Mouse (Mus musculus) brain, embryonic 14.5 days (tissue): ENCODE results near the gene Bloc1s5. TPM values are rescaled to one million over a fixed set of nuclear protein-coding genes. Genes with fewer than 3 reads are reported as not detected.
A peak's percentile ranks its signal among the peaks of the same experiment; 100 is the strongest.

ENCODE experiments used
- DNase-seq: peaks from one replicate; pipeline ENCODE4 v3.0.0-alpha.2; 2011; ENCODE audit warnings: low read depth
- CTCF ChIP-seq: fragments of 200-500 bp; IDR thresholded peaks from 2 replicates; pipeline ENCODE4 v1.5.1; 2012; ENCODE audit warnings: inconsistent platforms, mild to moderate bottlenecking, moderate library complexity, borderline replicate concordance; ENCODE audit not compliant: insufficient read depth, insufficient read length; ENCODE audit errors: extremely low read depth
- POLR2A ChIP-seq: fragments of 200-500 bp; IDR thresholded peaks from 2 replicates; pipeline ENCODE4 v1.6.1; 2012; ENCODE audit warnings: mild to moderate bottlenecking, inconsistent platforms, borderline replicate concordance; ENCODE audit not compliant: poor library complexity, insufficient read depth, insufficient read length, severe bottlenecking; ENCODE audit errors: extremely low read depth
- polyA plus RNA-seq: library from polyadenylated mRNA; depleted of rRNA; stranded (reverse); fragments of >200 nt; gene quantifications from 2 replicates; pipeline ENCODE4 v1.2.3, GENCODE M21; 2012

Bloc1s5 gene
- polyA plus RNA-seq, 1 experiment: 9.2 TPM

- no peak for DNase-seq
- TF ChIP-seq CTCF: no peak
Observed at GRCm38 (mm10) chr13:38587350-38587749, 47.6 kb downstream of the Bloc1s5 start.

- TF ChIP-seq CTCF: no peak
- TF ChIP-seq POLR2A: no peak
- DNase-seq: no peak
Observed at GRCm38 (mm10) chr13:38586451-38586850, 48.5 kb downstream of the Bloc1s5 start.

- DNase-seq: no peak
- TF ChIP-seq CTCF: no peak
- no peak for TF ChIP-seq POLR2A
Observed at GRCm38 (mm10) chr13:38582768-38583167, 52.1 kb downstream of the Bloc1s5 start.

GRCm38 (mm10) chr13:38580601-38581457 is 54.1 kb downstream of the Bloc1s5 start:
- TF ChIP-seq CTCF: peak; percentile 33; the same call in 1 of the 2 replicates
- TF ChIP-seq POLR2A: no peak
- DNase-seq: peak; percentile 22

GRCm38 (mm10) chr13:38579971-38580600 is 54.8 kb downstream of the Bloc1s5 start:
- DNase-seq: no peak
- TF ChIP-seq CTCF (no peak), POLR2A (no peak)

GRCm38 (mm10) chr13:38574668-38575067 is 60.2 kb downstream of the Bloc1s5 start:
- TF ChIP-seq CTCF (no peak), POLR2A (no peak)
- DNase-seq: no peak

GRCm38 (mm10) chr13:38573281-38573680 is 61.6 kb downstream of the Bloc1s5 start:
- DNase-seq: no peak
- TF ChIP-seq POLR2A (no peak), CTCF (no peak)

- TF ChIP-seq CTCF (no peak), POLR2A (no peak)
- no peak for DNase-seq
Observed at GRCm38 (mm10) chr13:38565245-38565644, 69.7 kb downstream of the Bloc1s5 start.

- DNase-seq: no peak
- no peak for TF ChIP-seq POLR2A
- no peak for TF ChIP-seq CTCF
Observed at GRCm38 (mm10) chr13:38554611-38555010, 80.3 kb downstream of the Bloc1s5 start.

GRCm38 (mm10) chr13:38554210-38554609 is 80.7 kb downstream of the Bloc1s5 start:
- DNase-seq: no peak
- TF ChIP-seq CTCF (no peak), POLR2A (no peak)

- TF ChIP-seq CTCF: no peak
- TF ChIP-seq POLR2A: no peak
- DNase-seq: no peak
Observed at GRCm38 (mm10) chr13:38548681-38549080, 86.2 kb downstream of the Bloc1s5 start.

- no peak for TF ChIP-seq POLR2A
- TF ChIP-seq CTCF: no peak
- DNase-seq: no peak
Observed at GRCm38 (mm10) chr13:38547717-38548116, 87.2 kb downstream of the Bloc1s5 start.

GRCm38 (mm10) chr13:38546754-38547153 is 88.2 kb downstream of the Bloc1s5 start:
- TF ChIP-seq POLR2A (no peak), CTCF (no peak)
- no peak for DNase-seq
